Mouse (Mus musculus) CD8-positive naive resting alpha-beta T cell, adult 57 days (primary cell): ENCODE measurements around the gene Cdh4. TPM values are rescaled to one million over a fixed set of nuclear protein-coding genes. Genes with fewer than 3 reads are reported as not detected.

Experiments
- total RNA-seq: library from RNA; stranded (reverse); gene quantifications from one replicate; pipeline ENCODE4 v1.2.4, GENCODE M21; 2023

Cdh4 gene
- total RNA-seq: not detected

DNA sequence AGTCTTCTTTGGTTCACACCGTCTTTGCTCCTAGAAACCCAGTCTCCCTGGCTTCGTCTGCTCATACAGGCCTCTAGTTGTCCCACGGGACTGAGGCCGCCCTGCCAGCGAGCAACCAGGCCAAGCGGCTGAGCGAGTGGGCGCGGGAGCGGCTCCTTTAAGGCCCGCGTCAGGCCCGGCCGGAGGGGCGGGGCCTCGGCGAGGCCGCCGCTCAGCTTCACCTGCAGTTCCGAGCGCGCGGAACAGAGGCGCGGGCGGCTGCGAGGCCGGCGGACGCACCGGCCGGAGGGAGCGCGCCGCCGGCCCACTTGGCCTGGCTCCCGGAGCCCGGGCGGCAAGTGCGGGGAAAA lies at the start of gene Cdh4:
Cdh4 (plus strand) TSS at position 241 of the 350 bp plus-strand sequence.

